Mouse (Mus musculus) spleen, adult 2 months (tissue): ENCODE measurements around the gene Spag16.

ENCODE experiments used
- CTCF ChIP-seq: fragments of 200-500 bp; IDR thresholded peaks from 2 replicates; pipeline ENCODE4 v1.5.1; 2011; ENCODE audit warnings: mild to moderate bottlenecking, inconsistent platforms; ENCODE audit not compliant: insufficient read depth, insufficient read length, insufficient replicate concordance; ENCODE audit errors: extremely low read depth
- POLR2A ChIP-seq: fragments of 200-500 bp; IDR thresholded peaks from 2 replicates; pipeline ENCODE4 v1.6.1; 2011; ENCODE audit warnings: low read depth, low read length, inconsistent platforms

DNA sequence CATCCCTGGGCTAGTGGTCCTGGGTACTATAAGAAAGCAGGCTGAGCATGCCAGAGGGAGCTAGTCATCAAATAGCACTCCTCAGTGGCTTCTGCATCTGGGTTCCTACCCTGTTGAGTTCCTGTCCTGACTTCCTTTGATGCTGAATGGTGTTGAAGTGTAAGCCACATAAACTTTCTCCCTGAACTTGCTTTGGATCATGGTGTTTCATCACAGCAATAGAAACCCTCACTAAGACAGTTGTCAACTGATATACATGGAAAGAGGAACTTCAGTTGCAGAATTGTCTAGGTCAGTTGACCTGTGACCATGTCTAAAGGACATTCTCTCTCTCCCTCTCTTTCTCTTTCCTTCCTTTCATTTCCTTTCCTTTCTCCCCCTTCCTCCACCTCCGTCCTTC is 3.8 kb downstream of the Spag16 start:
- TF ChIP-seq CTCF (no peak), POLR2A (no peak)
